Mouse (Mus musculus) liver, embryonic 12.5 days (tissue): ENCODE measurements around the gene Ttc33. TPM values are rescaled to one million over a fixed set of nuclear protein-coding genes. Genes with fewer than 3 reads are reported as not detected.

Experiments used
- ATAC-seq: fragments of 200-750 bp; cut with Nextera tagmentation; 2 replicates; pipeline ENCODE4 v1.8.0; 2017; ENCODE audit warnings: moderate number of reproducible peaks, mild to moderate bottlenecking, moderate library complexity
- H3K27ac ChIP-seq: fragments of 300-500 bp; sonication (generic); 2 replicates; pipeline ENCODE4 v1.5.1; 2016; ENCODE audit warnings: mild to moderate bottlenecking
- H3K27me3 ChIP-seq: fragments of 300-500 bp; sonication (generic); replicated peaks from 2 replicates; pipeline ENCODE4 v1.6.1; 2016; ENCODE audit warnings: mild to moderate bottlenecking, moderate library complexity
- H3K36me3 ChIP-seq: fragments of 300-500 bp; sonication (generic); 2 replicates; pipeline ENCODE4 v1.6.1; 2016; ENCODE audit warnings: mild to moderate bottlenecking, moderate library complexity
- H3K4me1 ChIP-seq: fragments of 300-500 bp; sonication (generic); 2 replicates; pipeline ENCODE4 v1.6.1; 2016
- H3K4me2 ChIP-seq: fragments of 300-500 bp; sonication (generic); 2 replicates; pipeline ENCODE4 v1.6.1; 2016; ENCODE audit warnings: mild to moderate bottlenecking, moderate library complexity
- H3K4me3 ChIP-seq: fragments of 300-500 bp; sonication (generic); 2 replicates; pipeline ENCODE4 v1.5.1; 2016; ENCODE audit warnings: mild to moderate bottlenecking, moderate library complexity
- H3K9ac ChIP-seq: fragments of 300-500 bp; sonication (generic); 2 replicates; pipeline ENCODE4 v1.6.1; 2016; ENCODE audit warnings: mild to moderate bottlenecking, moderate library complexity
- H3K9me3 ChIP-seq: fragments of 300-500 bp; sonication (generic); replicated peaks from 2 replicates; pipeline ENCODE4 v1.6.1; 2016; ENCODE audit warnings: mild to moderate bottlenecking, moderate library complexity
- WGBS: fragments of 180-500 bp; shearing (Covaris S2); methylation state at CpG from one replicate; pipeline ENCODE4 v1.1.7; 2016; ENCODE audit not compliant: insufficient replicate concordance; 5-methylcytosine and 5-hydroxymethylcytosine counted together
- polyA plus RNA-seq: library from polyadenylated mRNA; unstranded; fragments of >200 nt; fragmentation: Nextera tagmentation; extraction: Ambion mirVana; gene quantifications from 2 replicates; pipeline ENCODE4 v1.2.1, GENCODE M21; 2016

Gene Ttc33
- polyA plus RNA-seq, 1 experiment from 2014 or later = 18.9 TPM

DNA sequence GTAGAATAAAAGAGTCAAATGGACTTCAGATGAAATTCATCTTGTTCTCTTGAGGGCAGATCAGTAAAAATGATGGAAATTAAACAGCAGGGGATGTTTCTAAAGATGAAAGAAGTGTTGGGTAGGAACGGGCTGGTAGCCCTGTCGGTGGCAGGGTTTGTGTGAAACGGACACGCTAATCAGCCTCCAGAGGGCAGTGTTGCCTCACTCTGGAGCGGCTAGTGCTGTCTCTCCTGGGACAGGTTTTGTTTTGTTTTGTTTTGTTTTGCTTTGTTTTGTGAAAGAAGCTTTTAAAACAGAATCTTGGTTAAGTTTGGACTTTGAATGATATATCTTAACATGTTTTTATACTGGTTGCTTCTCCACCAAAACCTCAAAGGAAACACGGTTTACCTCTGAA is 51.2 kb downstream of the Ttc33 start:
- 8% methylated on average over 6 of the region's 6 CpGs for WGBS
- Histone ChIP-seq H3K9me3 (no peaks in the 10 kb centered on the region), H3K27ac (no peak overlapping the region), H3K4me2 (no peak overlapping the region), H3K36me3 (peaks cover 3% of the 10 kb centered on the region), H3K4me3 (no peak overlapping the region), H3K9ac (no peak overlapping the region), H3K4me1 (peaks cover 58% of the 10 kb centered on the region), H3K27me3 (no peaks in the 10 kb centered on the region)
- ATAC-seq = peak; percentile 61; the same call in 1 of the 2 replicates

DNA sequence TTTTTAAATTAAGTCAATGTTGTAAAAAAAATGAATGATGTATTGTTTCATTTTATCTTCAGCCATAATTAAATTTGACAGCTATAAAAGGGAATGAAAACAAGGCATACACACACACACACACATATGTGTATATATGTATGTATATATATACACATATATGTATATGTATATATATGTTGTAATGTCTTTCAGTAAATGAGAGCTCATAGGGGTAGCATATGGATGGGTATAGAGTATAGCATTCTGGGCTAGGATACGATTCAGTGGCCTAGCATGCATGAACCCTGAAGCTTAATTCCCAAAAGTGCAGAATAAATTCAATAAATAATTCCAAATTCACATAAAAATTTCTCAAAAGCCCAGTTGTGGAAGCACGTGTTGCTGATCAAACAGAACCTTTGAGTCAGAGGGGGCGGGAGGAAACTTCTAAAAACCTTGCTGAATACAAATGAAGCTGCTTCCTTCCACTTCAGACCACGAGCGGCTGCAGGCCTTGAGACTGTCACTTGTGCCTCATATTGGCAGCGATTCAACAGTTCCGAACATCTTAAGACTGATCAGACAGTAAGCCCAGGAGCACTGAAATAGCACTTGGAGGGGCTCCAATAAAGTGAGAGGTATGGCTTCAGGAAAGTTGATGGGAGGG is 51.8 kb downstream of the Ttc33 start:
- H3K27me3 ChIP-seq = peaks cover 4% of the 10 kb centered on the region
- 49% methylated on average over 7 of the region's 7 CpGs for WGBS
- no peak overlapping the region for H3K4me2 ChIP-seq
- H3K4me3 ChIP-seq = no peak overlapping the region
- no peak for ATAC-seq
- H3K36me3 ChIP-seq = peaks cover 3% of the 10 kb centered on the region
- no peak overlapping the region for H3K9ac ChIP-seq
- H3K27ac ChIP-seq = no peak overlapping the region
- H3K4me1 ChIP-seq = peaks cover 64% of the 10 kb centered on the region
- H3K9me3 ChIP-seq = no peaks in the 10 kb centered on the region

DNA sequence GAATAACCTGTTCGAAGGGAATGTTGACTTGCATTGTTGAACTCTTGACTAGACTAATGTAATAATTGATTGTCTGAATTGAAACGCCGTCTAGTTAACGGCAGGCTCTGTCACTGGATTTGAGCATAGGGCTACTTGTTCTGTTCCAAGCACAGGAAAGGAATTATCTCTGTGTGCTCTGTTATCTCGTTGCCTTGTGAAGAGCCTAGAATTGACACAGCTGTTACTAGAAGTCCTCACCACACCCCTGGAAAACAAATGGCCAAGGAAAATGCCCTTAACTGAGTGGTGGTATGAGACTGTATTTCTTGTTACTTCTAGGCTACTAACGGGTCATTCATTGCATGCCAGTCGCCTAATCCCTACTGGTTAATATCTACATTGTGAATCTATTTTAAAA is 52.7 kb downstream of the Ttc33 start:
- Histone ChIP-seq H3K36me3 (peaks cover 3% of the 10 kb centered on the region), H3K4me3 (no peak overlapping the region)

DNA sequence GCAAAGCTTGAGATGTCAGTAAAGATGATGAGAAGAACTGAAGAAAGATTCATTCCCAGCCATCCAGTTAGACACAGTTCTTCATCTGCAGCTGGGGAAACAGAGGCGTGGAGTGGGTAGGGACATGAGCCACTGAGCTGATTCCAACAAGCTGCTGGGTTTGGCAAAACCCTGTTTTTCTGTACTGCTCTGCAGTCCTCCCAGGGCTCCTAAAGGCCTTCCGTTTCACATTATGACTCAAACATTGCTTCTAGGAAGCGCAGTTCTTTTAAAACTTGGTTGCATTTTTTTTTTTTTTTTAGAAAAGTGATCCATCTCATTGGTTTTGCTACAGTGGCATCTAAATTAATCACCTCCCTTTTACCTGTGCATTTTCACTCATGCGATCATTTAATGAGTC is 53.2 kb downstream of the Ttc33 start:
- Histone ChIP-seq H3K36me3 (peaks cover 3% of the 10 kb centered on the region; the same call in 1 of the 2 replicates), H3K9ac (no peak overlapping the region), H3K9me3 (no peaks in the 10 kb centered on the region), H3K4me3 (no peak overlapping the region), H3K4me1 (peaks cover 78% of the 10 kb centered on the region), H3K27ac (no peak overlapping the region), H3K4me2 (no peak overlapping the region), H3K27me3 (peaks cover 18% of the 10 kb centered on the region)
- no peak for ATAC-seq
- 80% methylated on average over 4 of the region's 4 CpGs for WGBS

More for the DNA sequence above, 52.7 kb downstream of the Ttc33 start:
- Histone ChIP-seq H3K27me3 (peaks cover 14% of the 10 kb centered on the region), H3K4me1 (peaks cover 74% of the 10 kb centered on the region), H3K4me2 (no peak overlapping the region), H3K9ac (no peak overlapping the region), H3K27ac (no peak overlapping the region), H3K9me3 (no peaks in the 10 kb centered on the region)
- WGBS = 42% methylated on average over 7 of the region's 7 CpGs
- no peak for ATAC-seq

DNA sequence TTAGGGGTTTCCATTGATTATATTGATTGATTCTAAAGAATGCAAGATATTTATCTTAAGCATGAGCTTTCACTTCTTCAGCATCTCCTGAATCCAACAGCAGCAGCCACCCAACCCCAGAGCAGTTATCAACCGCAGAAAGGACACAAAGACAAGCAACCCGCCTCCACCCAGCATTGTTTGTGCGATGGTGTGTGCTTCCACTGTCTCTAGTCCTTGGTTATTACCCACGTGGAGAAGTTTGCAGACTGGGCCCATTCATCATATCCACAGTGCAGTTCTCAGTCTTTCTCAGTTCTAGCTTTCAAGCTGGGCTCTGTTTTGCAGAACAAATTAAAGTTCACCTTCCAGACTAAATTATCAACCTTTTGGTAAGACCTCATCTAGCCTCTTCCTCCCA is 54.0 kb downstream of the Ttc33 start:
- Histone ChIP-seq H3K9me3 (no peaks in the 10 kb centered on the region), H3K4me3 (peak overlapping the region; percentile 21), H3K9ac (peak overlapping the region; percentile 32; the same call in 1 of the 2 replicates), H3K4me2 (peak overlapping the region; percentile 100), H3K27ac (peak overlapping the region; percentile 58), H3K27me3 (peaks cover 25% of the 10 kb centered on the region), H3K36me3 (peaks cover 3% of the 10 kb centered on the region; the same call in 1 of the 2 replicates), H3K4me1 (peaks cover 86% of the 10 kb centered on the region)
- 23% methylated on average over 4 of the region's 4 CpGs for WGBS
- ATAC-seq = no peak

DNA sequence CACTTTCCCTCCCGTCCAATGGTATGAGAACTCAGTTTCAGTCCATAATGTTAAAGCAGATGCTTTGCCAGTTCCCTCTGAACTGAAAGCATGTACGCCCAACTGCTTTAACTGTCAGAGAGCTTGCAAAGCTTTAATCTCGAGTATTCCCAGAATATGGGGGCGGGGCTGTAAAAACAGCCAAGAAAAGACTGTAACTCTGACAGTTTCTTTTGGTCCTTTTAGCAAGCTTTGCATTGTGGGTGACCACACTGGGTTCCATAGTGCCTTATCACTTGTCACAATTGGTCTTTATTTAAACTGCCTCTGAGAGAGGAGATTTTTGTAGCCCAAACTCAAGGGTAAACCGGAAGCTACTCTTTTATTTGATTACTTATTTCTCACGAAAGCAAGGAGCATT is 54.6 kb downstream of the Ttc33 start:
- H3K9ac ChIP-seq = peak overlapping the region; percentile 32; the same call in 1 of the 2 replicates
- H3K4me1 ChIP-seq = peaks cover 91% of the 10 kb centered on the region
- H3K27ac ChIP-seq = peak overlapping the region; percentile 72
- peaks cover 30% of the 10 kb centered on the region for H3K27me3 ChIP-seq
- H3K4me3 ChIP-seq = peak overlapping the region; percentile 21
- WGBS = 21% methylated on average over 6 of the region's 6 CpGs
- H3K36me3 ChIP-seq = no peaks in the 10 kb centered on the region
- no peaks in the 10 kb centered on the region for H3K9me3 ChIP-seq
- H3K4me2 ChIP-seq = peak overlapping the region; percentile 100
- ATAC-seq = no peak

DNA sequence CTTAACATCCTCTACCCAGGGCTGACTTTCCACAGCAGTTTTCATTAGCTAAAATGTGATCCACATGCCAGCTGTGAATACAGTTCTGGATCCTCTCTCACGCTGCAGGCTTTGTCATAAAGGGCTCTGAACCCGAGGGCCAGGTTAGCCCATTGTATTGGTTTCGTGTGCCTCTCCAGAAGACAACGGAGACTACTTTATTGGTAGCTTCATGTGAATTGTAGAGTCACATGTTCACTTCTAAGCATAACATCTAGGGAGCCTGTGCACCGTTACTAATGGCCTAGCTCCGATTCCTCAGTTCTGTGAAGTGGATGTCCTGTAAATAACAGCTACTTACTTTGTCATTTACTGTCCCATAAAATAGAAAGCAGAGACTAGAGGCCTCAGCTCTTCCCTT is 55.0 kb downstream of the Ttc33 start:
- no peak overlapping the region; the same call in 1 of the 2 replicates for H3K9ac ChIP-seq
- WGBS = 53% methylated on average over 6 of the region's 6 CpGs
- no peaks in the 10 kb centered on the region for H3K9me3 ChIP-seq
- H3K4me2 ChIP-seq = peak overlapping the region; percentile 100
- peak overlapping the region; percentile 21 for H3K4me3 ChIP-seq
- H3K36me3 ChIP-seq = no peaks in the 10 kb centered on the region
- peaks cover 35% of the 10 kb centered on the region for H3K27me3 ChIP-seq
- peaks cover 86% of the 10 kb centered on the region for H3K4me1 ChIP-seq
- peak overlapping the region; percentile 72 for H3K27ac ChIP-seq
- no peak for ATAC-seq

DNA sequence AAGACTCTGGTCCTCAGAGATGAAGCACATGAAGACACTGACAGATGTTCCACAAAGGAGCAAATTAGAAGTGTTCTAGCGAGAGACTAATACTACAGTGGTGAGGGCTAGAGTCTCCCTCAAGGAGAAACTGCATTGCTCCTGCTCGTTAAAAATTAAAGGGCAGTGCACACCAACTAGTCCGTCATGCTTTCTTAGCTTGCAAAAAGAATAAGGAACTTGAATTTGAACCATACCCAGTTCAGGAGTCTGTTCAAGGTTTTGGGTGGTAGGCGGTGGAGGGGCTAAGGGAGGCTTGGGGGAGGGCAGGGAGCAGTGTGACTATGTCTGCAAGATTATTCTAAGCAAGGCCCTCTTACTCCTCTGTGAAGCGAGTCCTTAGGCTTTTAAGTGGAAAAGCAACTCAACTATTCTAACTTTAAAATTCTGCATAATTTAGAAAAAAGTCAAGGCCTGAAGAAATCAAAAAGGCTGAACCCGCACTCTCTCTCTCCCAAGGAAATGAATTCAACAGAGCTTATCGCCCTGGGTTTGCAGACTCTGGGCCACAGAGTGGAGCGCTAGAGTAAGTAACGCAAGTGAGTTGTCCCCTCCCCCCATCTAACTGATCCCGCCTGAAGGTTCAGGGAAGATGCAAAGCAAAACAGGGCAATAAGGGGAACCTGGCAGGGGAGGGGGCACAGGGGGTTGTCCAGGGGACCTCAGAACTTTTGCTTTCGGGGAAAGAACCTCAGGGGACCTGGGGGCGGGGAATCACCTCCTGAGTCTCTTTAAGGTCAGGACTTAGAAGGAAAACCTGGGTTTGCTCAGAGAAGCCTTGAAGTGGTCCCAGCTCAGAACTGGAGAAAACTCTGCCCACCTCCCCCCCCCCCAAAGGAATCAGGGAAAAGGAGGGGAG is 56.2 kb downstream of the Ttc33 start:
- H3K4me1 ChIP-seq = peaks cover 75% of the 10 kb centered on the region
- ATAC-seq = peak; percentile 47; the same call in 1 of the 2 replicates
- peak overlapping the region; percentile 72 for H3K4me3 ChIP-seq
- H3K36me3 ChIP-seq = no peaks in the 10 kb centered on the region
- peaks cover 43% of the 10 kb centered on the region for H3K27me3 ChIP-seq
- H3K27ac ChIP-seq = peak overlapping the region; percentile 62; the same call in 1 of the 2 replicates
- H3K9me3 ChIP-seq = no peaks in the 10 kb centered on the region
- WGBS = 16% methylated on average over 12 of the region's 12 CpGs
- peak overlapping the region; percentile 78 for H3K9ac ChIP-seq
- peak overlapping the region; percentile 100 for H3K4me2 ChIP-seq

DNA sequence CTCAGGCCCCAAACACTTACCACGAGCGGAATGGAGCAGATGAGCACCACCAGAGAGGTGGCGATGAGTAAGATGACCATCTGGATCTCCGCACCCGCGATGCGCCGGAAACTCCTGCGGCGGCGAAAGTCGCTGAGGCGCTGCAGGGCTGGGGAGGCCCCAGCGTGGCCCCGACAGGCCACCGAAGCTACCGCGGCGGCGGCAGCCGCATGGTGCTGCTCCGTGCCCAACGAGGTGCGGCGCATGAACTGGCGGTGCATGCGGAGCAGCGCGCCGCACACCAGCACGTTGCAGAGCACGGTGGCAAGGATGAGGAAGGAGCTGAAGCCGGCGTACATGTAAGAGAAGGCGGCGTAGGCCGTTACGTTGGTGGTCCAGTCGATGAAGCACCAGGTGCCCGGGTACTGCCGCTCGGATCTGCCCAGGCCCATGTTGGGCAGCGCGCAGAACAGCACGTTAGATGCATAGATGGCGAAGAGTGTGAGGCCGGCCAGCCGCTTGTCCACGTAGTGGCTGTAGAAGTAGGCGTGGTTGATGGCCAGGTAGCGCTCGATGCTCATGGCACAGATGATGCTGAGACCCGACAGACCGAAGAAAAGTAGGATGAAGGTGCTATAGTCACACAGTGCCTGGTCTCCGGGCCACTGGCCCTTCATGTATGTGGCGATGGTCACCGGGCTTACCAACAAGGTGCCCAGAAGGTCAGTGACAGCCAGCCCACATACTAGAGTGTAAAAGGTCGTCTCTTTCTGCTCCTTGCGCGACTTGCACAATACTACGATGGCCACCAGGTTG is 57.1 kb downstream of the Ttc33 start:
- peak; percentile 35 for ATAC-seq
- Histone ChIP-seq H3K9ac (peak overlapping the region; percentile 78), H3K9me3 (no peaks in the 10 kb centered on the region), H3K27me3 (peaks cover 43% of the 10 kb centered on the region), H3K4me3 (peak overlapping the region; percentile 72), H3K4me1 (peaks cover 73% of the 10 kb centered on the region), H3K4me2 (peak overlapping the region; percentile 100), H3K27ac (peak overlapping the region; percentile 62; the same call in 1 of the 2 replicates), H3K36me3 (no peaks in the 10 kb centered on the region)
- WGBS = 2% methylated on average over 61 of the region's 61 CpGs

DNA sequence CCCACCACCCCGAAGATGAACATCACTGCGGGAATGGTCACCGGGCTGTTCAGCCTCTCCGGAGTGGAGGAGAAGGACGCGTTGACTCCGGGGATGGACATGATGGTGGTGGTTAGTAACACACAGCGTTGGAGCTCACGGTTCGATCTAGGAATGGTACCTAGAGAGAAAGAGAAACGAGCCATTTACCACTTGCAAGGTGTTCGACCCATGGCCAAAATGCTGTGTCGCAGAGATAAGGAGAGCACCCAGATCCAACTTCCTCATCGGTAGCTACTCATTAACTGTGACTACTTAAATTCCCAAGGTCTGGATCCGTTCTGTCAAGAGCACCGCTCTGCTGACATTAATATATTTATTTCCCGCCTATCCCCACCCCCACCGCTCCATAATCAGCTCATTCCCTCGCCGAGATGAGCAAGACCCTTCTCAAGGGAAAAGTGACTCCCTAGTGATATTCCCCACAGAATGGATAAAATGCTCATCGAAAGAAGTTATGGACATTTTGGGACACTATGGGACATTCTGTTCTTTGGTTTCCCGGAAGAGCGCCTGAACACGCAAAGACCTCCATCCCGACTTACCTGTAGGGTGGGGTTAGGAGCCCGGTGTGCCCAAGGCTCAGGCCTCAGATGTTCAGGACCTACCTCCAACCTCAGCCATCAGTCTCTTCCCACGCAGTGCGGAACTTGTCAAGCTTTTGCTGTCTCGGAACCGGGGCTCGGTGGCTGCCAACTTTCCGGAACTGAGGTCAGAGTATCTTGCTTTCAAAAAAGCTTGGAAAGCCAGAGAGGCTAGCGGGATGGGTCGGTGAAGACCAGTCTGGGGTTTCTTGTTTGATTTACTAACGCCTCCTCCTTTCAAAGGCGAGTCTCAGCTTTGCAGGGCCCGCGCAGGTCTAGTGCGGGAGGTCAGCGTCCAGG is 58.0 kb downstream of the Ttc33 start:
- H3K4me3 ChIP-seq = peak overlapping the region; percentile 72
- H3K27me3 ChIP-seq = peaks cover 43% of the 10 kb centered on the region
- peak overlapping the region; percentile 100 for H3K4me2 ChIP-seq
- 0 out of 2 replicates have a peak overlapping the region, but pooled peaks have one; percentile 30 for H3K27ac ChIP-seq
- H3K9me3 ChIP-seq = no peaks in the 10 kb centered on the region
- 0 out of 2 replicates have a peak, but pooled peaks have one; percentile 9 for ATAC-seq
- peaks cover 65% of the 10 kb centered on the region for H3K4me1 ChIP-seq
- WGBS = 4% methylated on average over 40 of the region's 40 CpGs
- H3K9ac ChIP-seq = peak overlapping the region; percentile 78
- no peaks in the 10 kb centered on the region for H3K36me3 ChIP-seq
